Mouse (Mus musculus) stomach, embryonic 16.5 days (tissue): ENCODE data around the gene Psmd12. TPM values are rescaled to one million over a fixed set of nuclear protein-coding genes. Genes with fewer than 3 reads are reported as not detected.

ENCODE experiments used
- ATAC-seq: fragments of 200-750 bp; cut with Nextera tagmentation; 2 replicates; pipeline ENCODE4 v1.8.0; 2017; ENCODE audit warnings: moderate number of reproducible peaks, moderate TSS enrichment; ENCODE audit not compliant: insufficient read depth, low FRiP score
- H3K27ac ChIP-seq: fragments of 300-500 bp; sonication (generic); 2 replicates; pipeline ENCODE4 v1.5.1; 2014; ENCODE audit warnings: low read length
- H3K27me3 ChIP-seq: fragments of 300-500 bp; sonication (generic); 2 replicates; pipeline ENCODE4 v1.6.1; 2014; ENCODE audit warnings: low read length, control low read depth, mixed read lengths; ENCODE audit not compliant: control insufficient read depth, insufficient read depth
- H3K36me3 ChIP-seq: fragments of 300-500 bp; sonication (generic); 2 replicates; pipeline ENCODE4 v1.6.1; 2014; ENCODE audit warnings: low read length; ENCODE audit not compliant: control insufficient read depth, insufficient read depth
- H3K4me1 ChIP-seq: fragments of 300-500 bp; sonication (generic); 2 replicates; pipeline ENCODE4 v1.6.1; 2014; ENCODE audit warnings: low read length, control low read depth, mixed read lengths; ENCODE audit not compliant: control insufficient read depth, insufficient read depth
- H3K4me2 ChIP-seq: fragments of 300-500 bp; sonication (generic); 2 replicates; pipeline ENCODE4 v1.6.1; 2014; ENCODE audit warnings: low read depth, low read length, mixed read lengths
- H3K4me3 ChIP-seq: fragments of 300-500 bp; sonication (generic); replicated peaks from 2 replicates; pipeline ENCODE4 v1.5.1; 2014; ENCODE audit warnings: mild to moderate bottlenecking, low read length
- H3K9ac ChIP-seq: fragments of 300-500 bp; sonication (generic); 2 replicates; pipeline ENCODE4 v1.6.1; 2014; ENCODE audit warnings: low read length
- H3K9me3 ChIP-seq: fragments of 300-500 bp; sonication (generic); replicated peaks from 2 replicates; pipeline ENCODE4 v1.6.1; 2016; ENCODE audit warnings: low read length, control low read depth; ENCODE audit not compliant: control insufficient read depth
- WGBS: fragments of 180-500 bp; shearing (Covaris S2); extraction: QIAGEN DNeasy Blood & Tissue Kit; methylation state at CpG from one replicate; pipeline ENCODE4 v1.1.7; 2014; 5-methylcytosine and 5-hydroxymethylcytosine counted together
- polyA plus RNA-seq: library from polyadenylated mRNA; unstranded; fragments of >200 nt; fragmentation: Nextera tagmentation; extraction: Ambion mirVana; gene quantifications from 2 replicates; pipeline ENCODE4 v1.2.1, GENCODE M21; 2015

Gene Psmd12
- polyA plus RNA-seq = 163 and 175 TPM in 2 replicates

GRCm38 (mm10) chr11:107479053-107479861, at the start of gene Psmd12:
Gene Psmd12 (plus strand): TSS chr11:107479484.
- Histone ChIP-seq H3K27ac (peak within 1 kb of the TSS; percentile 81), H3K36me3 (no peaks in the 10 kb centered on the region), H3K4me3 (peak within 1 kb of the TSS; percentile 82), H3K9me3 (no peaks in the 10 kb centered on the region), H3K4me2 (peak within 1 kb of the TSS; percentile 86), H3K27me3 (no peaks in the 10 kb centered on the region), H3K4me1 (peaks cover 19% of the 10 kb centered on the region), H3K9ac (peak within 1 kb of the TSS; percentile 97)
- under 1% methylated on average over 51 of the region's 51 CpGs for WGBS
- peak; percentile 99 for ATAC-seq

GRCm38 (mm10) chr11:107431197-107431965, 47.9 kb upstream of the Psmd12 start:
- H3K4me2 ChIP-seq = no peak overlapping the region
- 72% methylated on average over 7 of the region's 7 CpGs for WGBS
- ATAC-seq = no peak
- H3K36me3 ChIP-seq = no peaks in the 10 kb centered on the region
- H3K9ac ChIP-seq = no peak overlapping the region
- H3K4me1 ChIP-seq = no peaks in the 10 kb centered on the region
- no peak overlapping the region for H3K4me3 ChIP-seq
- no peaks in the 10 kb centered on the region for H3K9me3 ChIP-seq
- no peaks in the 10 kb centered on the region for H3K27me3 ChIP-seq
- H3K27ac ChIP-seq = no peak overlapping the region

GRCm38 (mm10) chr11:107435776-107436449, 43.4 kb upstream of the Psmd12 start:
- no peaks in the 10 kb centered on the region for H3K27me3 ChIP-seq
- H3K4me2 ChIP-seq = no peak overlapping the region
- WGBS = 88% methylated on average over 6 of the region's 6 CpGs
- H3K27ac ChIP-seq = no peak overlapping the region
- ATAC-seq = no peak
- H3K4me3 ChIP-seq = no peak overlapping the region
- H3K9me3 ChIP-seq = no peaks in the 10 kb centered on the region
- no peak overlapping the region for H3K9ac ChIP-seq
- no peaks in the 10 kb centered on the region for H3K4me1 ChIP-seq
- H3K36me3 ChIP-seq = no peaks in the 10 kb centered on the region

- H3K4me2 ChIP-seq = no peak overlapping the region
- no peak overlapping the region for H3K4me3 ChIP-seq
- no peaks in the 10 kb centered on the region for H3K36me3 ChIP-seq
- H3K27ac ChIP-seq = no peak overlapping the region
- ATAC-seq = no peak
- H3K4me1 ChIP-seq = no peaks in the 10 kb centered on the region
- 70% methylated on average over 4 of the region's 4 CpGs for WGBS
- H3K9ac ChIP-seq = no peak overlapping the region
- no peaks in the 10 kb centered on the region for H3K9me3 ChIP-seq
- H3K27me3 ChIP-seq = no peaks in the 10 kb centered on the region
Measured at GRCm38 (mm10) chr11:107437723-107438122, 41.6 kb upstream of the Psmd12 start.

- ATAC-seq = no peak
- WGBS = 78% methylated on average over 3 of the region's 3 CpGs
- no peaks in the 10 kb centered on the region for H3K27me3 ChIP-seq
Measured at GRCm38 (mm10) chr11:107438140-107438539, 41.1 kb upstream of the Psmd12 start.

GRCm38 (mm10) chr11:107441050-107441449, 38.2 kb upstream of the Psmd12 start:
- WGBS = 62% methylated on average over 3 of the region's 3 CpGs
- no peak for ATAC-seq
- no peaks in the 10 kb centered on the region for H3K4me1 ChIP-seq

More at GRCm38 (mm10) chr11:107438140-107438539, 41.1 kb upstream of the Psmd12 start:
- Histone ChIP-seq H3K9me3 (no peaks in the 10 kb centered on the region), H3K27ac (no peak overlapping the region), H3K9ac (no peak overlapping the region), H3K36me3 (no peaks in the 10 kb centered on the region), H3K4me3 (no peak overlapping the region), H3K4me2 (no peak overlapping the region), H3K4me1 (no peaks in the 10 kb centered on the region)

GRCm38 (mm10) chr11:107443121-107444095, 35.9 kb upstream of the Psmd12 start:
- WGBS = 80% methylated on average over 12 of the region's 12 CpGs
- Histone ChIP-seq H3K27ac (no peak overlapping the region), H3K9me3 (no peaks in the 10 kb centered on the region), H3K36me3 (no peaks in the 10 kb centered on the region), H3K4me3 (no peak overlapping the region), H3K4me2 (no peak overlapping the region), H3K9ac (no peak overlapping the region), H3K27me3 (no peaks in the 10 kb centered on the region), H3K4me1 (peaks cover 7% of the 10 kb centered on the region)
- ATAC-seq = no peak

More at GRCm38 (mm10) chr11:107441050-107441449, 38.2 kb upstream of the Psmd12 start:
- no peaks in the 10 kb centered on the region for H3K36me3 ChIP-seq
- no peaks in the 10 kb centered on the region for H3K27me3 ChIP-seq
- no peaks in the 10 kb centered on the region for H3K9me3 ChIP-seq
- no peak overlapping the region for H3K27ac ChIP-seq
- H3K4me3 ChIP-seq = no peak overlapping the region
- H3K4me2 ChIP-seq = no peak overlapping the region
- H3K9ac ChIP-seq = no peak overlapping the region

GRCm38 (mm10) chr11:107445683-107446082, 33.6 kb upstream of the Psmd12 start:
- H3K4me3 ChIP-seq = no peak overlapping the region
- no peaks in the 10 kb centered on the region for H3K36me3 ChIP-seq
- H3K9me3 ChIP-seq = no peaks in the 10 kb centered on the region
- no peaks in the 10 kb centered on the region for H3K27me3 ChIP-seq
- H3K4me1 ChIP-seq = peaks cover 14% of the 10 kb centered on the region
- WGBS = 89% methylated on average over 3 of the region's 3 CpGs
- no peak overlapping the region for H3K9ac ChIP-seq
- no peak overlapping the region for H3K4me2 ChIP-seq
- H3K27ac ChIP-seq = no peak overlapping the region
- ATAC-seq = no peak
